Mouse (Mus musculus) right cerebral cortex, postnatal 25 days (tissue): ENCODE results near the gene Malsu1.

Source experiments
- DNase-seq: peaks from one replicate; pipeline ENCODE4 v3.0.0; 2022

Gene Malsu1

GRCm38 (mm10) chr6:49077894-49078293 lies 4.3 kb downstream of the Malsu1 start:
- DNase-seq, result no peak

GRCm38 (mm10) chr6:49079313-49079712 lies 5.7 kb downstream of the Malsu1 start:
- DNase-seq, result no peak

GRCm38 (mm10) chr6:49083008-49083407 lies 9.4 kb downstream of the Malsu1 start:
- no peak for DNase-seq

- DNase-seq, result no peak
Measured at GRCm38 (mm10) chr6:49094968-49095367, 21.4 kb downstream of the Malsu1 start.

- no peak for DNase-seq
Measured at GRCm38 (mm10) chr6:49096421-49096820, 22.8 kb downstream of the Malsu1 start.

GRCm38 (mm10) chr6:49096933-49097461 lies 23.4 kb downstream of the Malsu1 start:
- DNase-seq, result peak; percentile 52

- DNase-seq, result no peak
Measured at GRCm38 (mm10) chr6:49097596-49098110, 24.1 kb downstream of the Malsu1 start.

- no peak for DNase-seq
Measured at GRCm38 (mm10) chr6:49099086-49099485, 25.5 kb downstream of the Malsu1 start.

- no peak for DNase-seq
Measured at GRCm38 (mm10) chr6:49106746-49107500, 33.3 kb downstream of the Malsu1 start.

GRCm38 (mm10) chr6:49109196-49109595 lies 35.6 kb downstream of the Malsu1 start:
- DNase-seq, result no peak

GRCm38 (mm10) chr6:49113895-49114294 lies 40.3 kb downstream of the Malsu1 start:
- DNase-seq, result no peak

- no peak for DNase-seq
Measured at GRCm38 (mm10) chr6:49114457-49114856, 40.9 kb downstream of the Malsu1 start.

GRCm38 (mm10) chr6:49115550-49115949 lies 42.0 kb downstream of the Malsu1 start:
- DNase-seq, result no peak

GRCm38 (mm10) chr6:49116241-49116640 lies 42.6 kb downstream of the Malsu1 start:
- no peak for DNase-seq

GRCm38 (mm10) chr6:49118446-49118845 lies 44.9 kb downstream of the Malsu1 start:
- DNase-seq, result no peak

- no peak for DNase-seq
Measured at GRCm38 (mm10) chr6:49119462-49120135, 46.0 kb downstream of the Malsu1 start.

GRCm38 (mm10) chr6:49120370-49120769 lies 46.8 kb downstream of the Malsu1 start:
- DNase-seq, result no peak

GRCm38 (mm10) chr6:49130328-49130727 lies 56.7 kb downstream of the Malsu1 start:
- DNase-seq, result no peak

GRCm38 (mm10) chr6:49131855-49132254 lies 58.3 kb downstream of the Malsu1 start:
- no peak for DNase-seq

- DNase-seq, result no peak
Measured at GRCm38 (mm10) chr6:49132352-49133090, 58.9 kb downstream of the Malsu1 start.
